Mouse (Mus musculus): ENCODE results near the gene Vsig1. TPM values are rescaled to one million over a fixed set of nuclear protein-coding genes. Genes with fewer than 3 reads are reported as not detected.

Gene Vsig1
- not detected for total RNA-seq (2021)
- long read RNA-seq, experiment 1: 0 reads
- long read RNA-seq, experiment 2: 0 reads

GRCm38 (mm10) chrX:140907360-140907759, at the start of gene Vsig1:
Gene Vsig1 (plus strand): TSS chrX:140907608.
- DNase-seq: no peak

- no peak for DNase-seq
Observed at GRCm38 (mm10) chrX:140862760-140863159, 44.6 kb upstream of the Vsig1 start.

- no peak for DNase-seq
Observed at GRCm38 (mm10) chrX:140863431-140863830, 44.0 kb upstream of the Vsig1 start.

- DNase-seq: no peak
Observed at GRCm38 (mm10) chrX:140887193-140887592, 20.2 kb upstream of the Vsig1 start.

GRCm38 (mm10) chrX:140891796-140892195, 15.6 kb upstream of the Vsig1 start:
- DNase-seq: no peak

GRCm38 (mm10) chrX:140903487-140903886, 3.9 kb upstream of the Vsig1 start:
- no peak for DNase-seq

- DNase-seq: no peak
Observed at GRCm38 (mm10) chrX:140921321-140921720, 13.9 kb downstream of the Vsig1 start.

GRCm38 (mm10) chrX:140932066-140932465, 24.7 kb downstream of the Vsig1 start:
- DNase-seq: no peak

- DNase-seq: no peak
Observed at GRCm38 (mm10) chrX:140933263-140933662, 25.9 kb downstream of the Vsig1 start.

GRCm38 (mm10) chrX:140936271-140936670, 28.9 kb downstream of the Vsig1 start:
- no peak for DNase-seq

- no peak for DNase-seq
Observed at GRCm38 (mm10) chrX:140953618-140954017, 46.2 kb downstream of the Vsig1 start.

GRCm38 (mm10) chrX:140956272-140956940, 49.0 kb downstream of the Vsig1 start, which contains the start of the genes Psmd10 and Atg4a:
Gene Psmd10 (minus strand): TSS chrX:140956728.
Gene Atg4a (plus strand): TSS chrX:140956907.
- peak; percentile 89 for DNase-seq

- DNase-seq: no peak
Observed at GRCm38 (mm10) chrX:140956959-140957358, 49.6 kb downstream of the Vsig1 start.

GRCm38 (mm10) chrX:140978943-140979342, 71.5 kb downstream of the Vsig1 start:
- no peak for DNase-seq

- DNase-seq: no peak
Observed at GRCm38 (mm10) chrX:140979546-140979945, 72.1 kb downstream of the Vsig1 start.

GRCm38 (mm10) chrX:140980163-140980562, 72.8 kb downstream of the Vsig1 start:
- DNase-seq: no peak

GRCm38 (mm10) chrX:140983206-140983960, 76.0 kb downstream of the Vsig1 start:
- DNase-seq: no peak

GRCm38 (mm10) chrX:140984795-140985194, 77.4 kb downstream of the Vsig1 start:
- no peak for DNase-seq

GRCm38 (mm10) chrX:140985256-140985655, 77.8 kb downstream of the Vsig1 start:
- DNase-seq: no peak
